Mouse (Mus musculus): Measurements from ENCODE around the gene Acadvl. TPM values are rescaled to one million over a fixed set of nuclear protein-coding genes. Genes with fewer than 3 reads are reported as not detected.

The Acadvl gene
- polyA plus RNA-seq, 2 experiments: 40.6 to 84.1 TPM

GRCm38 (mm10) chr11:69983377-69983776 lies 31.8 kb downstream of the Acadvl start:
- H3K36me3 ChIP-seq (replicated peaks; ENCODE audit: control insufficient read depth, insufficient read depth, low read depth): peaks cover 40% of the 10 kb centered on the region
- ATAC-seq (ENCODE audit: insufficient read depth) (no peak), DNase-seq (ENCODE audit: low read depth in 3 of 3, low spot score in 3 of 3) (no peak)
- peak overlapping the region; percentile 27; the same call in 1 of the 2 replicates for H3K27ac ChIP-seq
- TF ChIP-seq EP300 (IDR thresholded peaks at IDR 0.05; ENCODE audit: low read depth) (no peak), CTCF (IDR thresholded peaks at IDR 0.05; ENCODE audit: low read depth) (no peak)
- H3K4me2 ChIP-seq (ENCODE audit: low read depth): peak overlapping the region; percentile 95
- H3K4me3 ChIP-seq (ENCODE audit: insufficient read depth in 1 of 2, low read depth in 2 of 2, low read length in 2 of 2): no peak overlapping the region
- 76% methylated on average over 4 of the region's 4 CpGs for WGBS (ENCODE audit: insufficient replicate concordance)
- no peak overlapping the region for H3K9ac ChIP-seq (replicated peaks)
- no peaks in the 10 kb centered on the region for H3K27me3 ChIP-seq (ENCODE audit: control insufficient read depth, insufficient read depth, low read length)
- peaks cover 15 to 18% of the 10 kb centered on the region in 2 experiments for H3K4me1 ChIP-seq (replicated peaks; ENCODE audit: control insufficient read depth in 2 of 2, insufficient read depth in 2 of 2, low read length in 1 of 2)
- H3K9me3 ChIP-seq (ENCODE audit: control insufficient read depth, low read length): no peaks in the 10 kb centered on the region

- Histone ChIP-seq H3K4me3 (ENCODE audit: insufficient read depth in 1 of 2, low read depth in 2 of 2, low read length in 2 of 2) (peak overlapping the region in 1 of 2 experiments; percentile 97; a peak in 2 of 4 replicates), H3K4me1 (replicated peaks; ENCODE audit: control insufficient read depth in 2 of 2, insufficient read depth in 2 of 2, low read length in 1 of 2) (peaks cover 15 to 18% of the 10 kb centered on the region in 2 experiments), H3K27ac (no peak overlapping the region; the same call in 1 of the 2 replicates), H3K27me3 (ENCODE audit: control insufficient read depth, insufficient read depth, low read length) (no peaks in the 10 kb centered on the region), H3K9me3 (ENCODE audit: control insufficient read depth, low read length) (no peaks in the 10 kb centered on the region), H3K36me3 (replicated peaks; ENCODE audit: control insufficient read depth, insufficient read depth, low read depth) (peaks cover 38% of the 10 kb centered on the region), H3K9ac (replicated peaks) (peak overlapping the region; percentile 98), H3K4me2 (ENCODE audit: low read depth) (peak overlapping the region; percentile 95)
- no peak for TF ChIP-seq EP300 (IDR thresholded peaks at IDR 0.05; ENCODE audit: low read depth)
- ATAC-seq (ENCODE audit: insufficient read depth) (no peak), DNase-seq (ENCODE audit: low read depth in 3 of 3, low spot score in 3 of 3) (no peak)
- 33% methylated on average over 5 of the region's 5 CpGs for WGBS (ENCODE audit: insufficient replicate concordance)
Observed at GRCm38 (mm10) chr11:69982877-69983276, 32.3 kb downstream of the Acadvl start.

GRCm38 (mm10) chr11:69982225-69982624 lies 33.0 kb downstream of the Acadvl start, which contains the start of gene Elp5:
TSS of gene Elp5 (minus strand) at chr11:69982517.
- WGBS (ENCODE audit: insufficient replicate concordance): 50% methylated on average over 8 of the region's 8 CpGs
- H3K9ac ChIP-seq (replicated peaks): peak within 1 kb of the TSS; percentile 98
- peaks cover 15 to 18% of the 10 kb centered on the region in 2 experiments for H3K4me1 ChIP-seq (replicated peaks; ENCODE audit: control insufficient read depth in 2 of 2, insufficient read depth in 2 of 2, low read length in 1 of 2)
- H3K4me3 ChIP-seq (ENCODE audit: insufficient read depth in 1 of 2, low read depth in 2 of 2, low read length in 2 of 2): peak within 1 kb of the TSS; percentile 97 to 98
- ATAC-seq (ENCODE audit: insufficient read depth): no peak
- H3K4me2 ChIP-seq (ENCODE audit: low read depth): peak within 1 kb of the TSS; percentile 95
- peak within 1 kb of the TSS; percentile 89 for H3K27ac ChIP-seq
- H3K27me3 ChIP-seq (ENCODE audit: control insufficient read depth, insufficient read depth, low read length): no peaks in the 10 kb centered on the region
- TF ChIP-seq CTCF (IDR thresholded peaks at IDR 0.05; ENCODE audit: low read depth): no peak
- no peak for TF ChIP-seq EP300 (IDR thresholded peaks at IDR 0.05; ENCODE audit: low read depth)
- no peaks in the 10 kb centered on the region for H3K9me3 ChIP-seq (ENCODE audit: control insufficient read depth, low read length)
- DNase-seq (ENCODE audit: low read depth in 3 of 3, low spot score in 3 of 3): no peak
- peaks cover 33% of the 10 kb centered on the region for H3K36me3 ChIP-seq (replicated peaks; ENCODE audit: control insufficient read depth, insufficient read depth, low read depth)

GRCm38 (mm10) chr11:69981141-69981762 lies 34.0 kb downstream of the Acadvl start, which contains the start of gene Ctdnep1:
TSS of gene Ctdnep1 (plus strand) at chr11:69981156.
- WGBS (ENCODE audit: insufficient replicate concordance): under 1% methylated on average over 40 of the region's 43 CpGs
- no peak for TF ChIP-seq EP300 (IDR thresholded peaks at IDR 0.05; ENCODE audit: low read depth)
- no peak for TF ChIP-seq CTCF (IDR thresholded peaks at IDR 0.05; ENCODE audit: low read depth)
- Histone ChIP-seq H3K36me3 (replicated peaks; ENCODE audit: control insufficient read depth, insufficient read depth, low read depth) (peaks cover 27% of the 10 kb centered on the region), H3K9me3 (ENCODE audit: control insufficient read depth, low read length) (no peaks in the 10 kb centered on the region), H3K4me1 (replicated peaks; ENCODE audit: control insufficient read depth in 2 of 2, insufficient read depth in 2 of 2, low read length in 1 of 2) (peaks cover 15 to 18% of the 10 kb centered on the region in 2 experiments), H3K9ac (replicated peaks) (peak within 1 kb of the TSS; percentile 98), H3K27me3 (ENCODE audit: control insufficient read depth, insufficient read depth, low read length) (no peaks in the 10 kb centered on the region), H3K27ac (peak within 1 kb of the TSS; percentile 89), H3K4me3 (ENCODE audit: insufficient read depth in 1 of 2, low read depth in 2 of 2, low read length in 2 of 2) (peak within 1 kb of the TSS; percentile 97 to 98), H3K4me2 (ENCODE audit: low read depth) (peak within 1 kb of the TSS; percentile 95)
- no peak for ATAC-seq (ENCODE audit: insufficient read depth)
- no peak for DNase-seq (ENCODE audit: low read depth in 3 of 3, low spot score in 3 of 3)
